8 mouse cellular contexts compared by ENCODE assay signal in genomic region chr5:76973488-76973887, GRCm38 (mm10). TPM values are rescaled to one million over a fixed set of nuclear protein-coding genes. Genes with fewer than 3 reads are reported as not detected.
DNase-seq lines count a peak whose midpoint lies in the region; ATAC-seq and TF ChIP-seq lines count a peak whose summit lies in the region.

No protein-coding gene starts in this region.

- peak overlapping the region; percentile 91 for H3K4me2 ChIP-seq in liver, postnatal 0 days (ENCODE audit: low read depth, low read length)

- peaks cover 23% of the 10 kb centered on the region for H3K36me3 ChIP-seq in liver, postnatal 0 days (replicated peaks; ENCODE audit: insufficient read depth, low read length)

- TF ChIP-seq CTCF in gastrocnemius, adult 2 months (IDR thresholded peaks at IDR 0.05): no peak
- TF ChIP-seq CTCF in liver, postnatal 0 days (IDR thresholded peaks at IDR 0.05; ENCODE audit: low read depth): no peak

- H3K4me3 ChIP-seq in gastrocnemius, adult 2 months: peak overlapping the region; percentile 94
- H3K4me3 ChIP-seq in liver, postnatal 0 days (ENCODE audit: low read depth, low read length): peak overlapping the region; percentile 100

- peak overlapping the region; percentile 98; the same call in 1 of the 2 replicates for H3K27ac ChIP-seq in gastrocnemius, adult 2 months
- H3K27ac ChIP-seq in liver, postnatal 0 days (ENCODE audit: low read depth): peak overlapping the region; percentile 40; the same call in 1 of the 2 replicates

- H3K4me1 ChIP-seq in liver, postnatal 0 days (ENCODE audit: insufficient read depth): peaks cover 14% of the 10 kb centered on the region

- DNase-seq in gastrocnemius, adult 2 months: no peak
- no peak for DNase-seq in gastrocnemius, postnatal 36 days
- peak; percentile 59 for DNase-seq in A20 (ENCODE audit: low read depth, low spot score)
- no peak for DNase-seq in liver, postnatal 0 days
- no peak for DNase-seq in left cerebral cortex, adult 18-20 months (ENCODE audit: low spot score in 2 of 2)
- DNase-seq in thymus, postnatal 0 days (ENCODE audit: low spot score): no peak
- no peak for DNase-seq in gastrocnemius, postnatal 25 days

- WGBS in liver, postnatal 0 days (ENCODE audit: insufficient replicate concordance): 36% methylated on average over 3 of the region's 3 CpGs

- peak; percentile 63 for ATAC-seq in granulocyte monocyte progenitor cell, adult 5-6 weeks (replicated peaks; ENCODE audit: poor library complexity, severe bottlenecking)
- no peak for ATAC-seq in liver, postnatal 0 days

- H3K9ac ChIP-seq in liver, postnatal 0 days (replicated peaks): peak overlapping the region; percentile 96

- intact Hi-C loops in gastrocnemius, adult 2 months (cut with DNase I): no loop called here
- intact Hi-C loops in gastrocnemius, postnatal 36 days (cut with DNase I): loop anchor here (10.0 kb wide), 1 partner anchor 379 kb away; no protein-coding TSS in a partner anchor

- no peaks in the 10 kb centered on the region for H3K27me3 ChIP-seq in liver, postnatal 0 days (ENCODE audit: insufficient read depth, low read length)

- no peaks in the 10 kb centered on the region for H3K9me3 ChIP-seq in liver, postnatal 0 days (ENCODE audit: low read length)

- TF ChIP-seq EP300 in liver, postnatal 0 days (IDR thresholded peaks at IDR 0.05; ENCODE audit: low read depth): no peak

RNA-seq across cellular contexts. Expression of gene Srp72, which starts 1.0 kb away (rescaled TPM):
- 10 to 100 TPM; 46.6 to 55.9 TPM for total RNA-seq in gastrocnemius, adult 2 months (2021)
- total RNA-seq in gastrocnemius, postnatal 36 days (2021): 10 to 100 TPM; 51.1 to 60.5 TPM
- total RNA-seq in granulocyte monocyte progenitor cell, adult 5-6 weeks (2014; fragmentation: Nextera tagmentation): 188 and 189 TPM in 2 replicates
- total RNA-seq in granulocyte monocyte progenitor cell, adult 5-6 weeks (2017): 145 and 146 TPM in 2 replicates
- polyA plus RNA-seq in liver, postnatal 0 days (2015; fragmentation: Nextera tagmentation; extraction: Ambion mirVana): 34.4 TPM in 2 replicates
- total RNA-seq in left cerebral cortex, adult 18-20 months (2021): 100 to 1,000 TPM in 1 of 2 experiments, 10 to 100 TPM in 1; 93.8 to 100 TPM
- 67.9 and 68.4 TPM in 2 replicates for polyA plus RNA-seq in thymus, postnatal 0 days (2015; fragmentation: Nextera tagmentation; extraction: Ambion mirVana)
- 10 to 100 TPM; 51.3 to 53.1 TPM for total RNA-seq in gastrocnemius, postnatal 25 days (2021)

RNA-seq across cellular contexts. Expression of gene Ppat, which starts 22.1 kb away (rescaled TPM):
- 10 to 100 TPM; 21.2 to 21.8 TPM for total RNA-seq in gastrocnemius, adult 2 months (2021)
- 10 to 100 TPM; 18.6 to 21.8 TPM for total RNA-seq in gastrocnemius, postnatal 36 days (2021)
- 45.5 and 46.1 TPM in 2 replicates for total RNA-seq in granulocyte monocyte progenitor cell, adult 5-6 weeks (2014; fragmentation: Nextera tagmentation)
- total RNA-seq in granulocyte monocyte progenitor cell, adult 5-6 weeks (2017): 73.6 and 87.8 TPM in 2 replicates
- polyA plus RNA-seq in liver, postnatal 0 days (2015; fragmentation: Nextera tagmentation; extraction: Ambion mirVana): 14.9 and 17.6 TPM in 2 replicates
- 10 to 100 TPM; 20.1 to 20.9 TPM for total RNA-seq in left cerebral cortex, adult 18-20 months (2021)
- polyA plus RNA-seq in thymus, postnatal 0 days (2015; fragmentation: Nextera tagmentation; extraction: Ambion mirVana): 41.7 and 45.4 TPM in 2 replicates
- 10 to 100 TPM; 17.7 to 18.7 TPM for total RNA-seq in gastrocnemius, postnatal 25 days (2021)

RNA-seq across cellular contexts. Expression of gene Paics, which starts 22.4 kb away (rescaled TPM):
- 100 to 1,000 TPM; 129 to 139 TPM for total RNA-seq in gastrocnemius, adult 2 months (2021)
- 100 to 1,000 TPM; 123 TPM for total RNA-seq in gastrocnemius, postnatal 36 days (2021)
- 266 and 303 TPM in 2 replicates for total RNA-seq in granulocyte monocyte progenitor cell, adult 5-6 weeks (2014; fragmentation: Nextera tagmentation)
- total RNA-seq in granulocyte monocyte progenitor cell, adult 5-6 weeks (2017): 463 and 482 TPM in 2 replicates
- 95.3 and 111 TPM in 2 replicates for polyA plus RNA-seq in liver, postnatal 0 days (2015; fragmentation: Nextera tagmentation; extraction: Ambion mirVana)
- 10 to 100 TPM; 94.1 to 94.2 TPM for total RNA-seq in left cerebral cortex, adult 18-20 months (2021)
- 200 and 225 TPM in 2 replicates for polyA plus RNA-seq in thymus, postnatal 0 days (2015; fragmentation: Nextera tagmentation; extraction: Ambion mirVana)
- 100 to 1,000 TPM; 110 to 117 TPM for total RNA-seq in gastrocnemius, postnatal 25 days (2021)

RNA-seq across cellular contexts. Expression of gene Arl9, which starts 30.4 kb away (rescaled TPM):
- total RNA-seq in gastrocnemius, adult 2 months (2021): not detected
- not detected for total RNA-seq in gastrocnemius, postnatal 36 days (2021)
- 2.3 TPM in 1 of 2 replicates, not detected in the other for total RNA-seq in granulocyte monocyte progenitor cell, adult 5-6 weeks (2014; fragmentation: Nextera tagmentation)
- total RNA-seq in granulocyte monocyte progenitor cell, adult 5-6 weeks (2017): not detected in 2 replicates
- polyA plus RNA-seq in liver, postnatal 0 days (2015; fragmentation: Nextera tagmentation; extraction: Ambion mirVana): 0.22 TPM in 2 replicates
- total RNA-seq in left cerebral cortex, adult 18-20 months (2021): not detected
- 0.26 TPM in 1 of 2 replicates, not detected in the other for polyA plus RNA-seq in thymus, postnatal 0 days (2015; fragmentation: Nextera tagmentation; extraction: Ambion mirVana)
- not detected for total RNA-seq in gastrocnemius, postnatal 25 days (2021)

RNA-seq across cellular contexts. Expression of gene Thegl, which starts 42.3 kb away (rescaled TPM):
- total RNA-seq in gastrocnemius, adult 2 months (2021): not detected
- not detected for total RNA-seq in gastrocnemius, postnatal 36 days (2021)
- total RNA-seq in granulocyte monocyte progenitor cell, adult 5-6 weeks (2014; fragmentation: Nextera tagmentation): not detected in 2 replicates
- total RNA-seq in granulocyte monocyte progenitor cell, adult 5-6 weeks (2017): not detected in 2 replicates
- 0.19 and 0.20 TPM in 2 replicates for polyA plus RNA-seq in liver, postnatal 0 days (2015; fragmentation: Nextera tagmentation; extraction: Ambion mirVana)
- total RNA-seq in left cerebral cortex, adult 18-20 months (2021): under 1 TPM; 0.42 to 0.63 TPM
- 0.10 TPM in 1 of 2 replicates, not detected in the other for polyA plus RNA-seq in thymus, postnatal 0 days (2015; fragmentation: Nextera tagmentation; extraction: Ambion mirVana)
- total RNA-seq in gastrocnemius, postnatal 25 days (2021): not detected
